Mouse (Mus musculus): ENCODE measurements around the gene B3gnt3. TPM values are rescaled to one million over a fixed set of nuclear protein-coding genes. Genes with fewer than 3 reads are reported as not detected.

B3gnt3 gene
- polyA plus RNA-seq, 1 experiment from 2014 or later, result 4.3 TPM

DNA sequence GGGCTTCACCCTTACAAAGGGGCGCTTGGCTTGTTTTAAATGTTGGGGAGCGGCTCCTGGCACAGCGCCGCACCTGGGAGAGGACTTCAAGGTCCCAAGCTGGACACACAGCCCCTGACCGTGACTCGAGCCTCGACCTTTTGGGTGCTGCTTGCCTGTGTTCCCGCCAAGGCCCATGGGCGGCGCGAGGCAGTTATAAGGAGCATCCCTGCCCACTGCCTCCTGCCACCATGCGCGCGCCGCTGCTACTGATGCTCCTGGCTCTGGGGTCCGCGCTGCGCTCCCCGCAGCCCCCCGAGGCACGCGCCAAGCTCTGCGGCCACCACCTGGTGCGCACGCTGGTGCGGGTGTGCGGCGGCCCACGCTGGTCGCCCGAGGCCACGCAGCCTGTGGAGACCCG, 12.6 kb downstream of the B3gnt3 start, which contains the start of gene Insl3:
Gene Insl3, plus strand, starts transcription at position 187 of the 400 bp plus-strand sequence.
- WGBS, result 15% methylated on average over 33 of the region's 33 CpGs
- ATAC-seq (replicated peaks; ENCODE audit: low FRiP score, low read depth), result no peak
- TF ChIP-seq CTCF (IDR thresholded peaks at IDR 0.05; ENCODE audit: low read depth), result no peak
- peaks cover 97% of the 10 kb centered on the region for H3K27me3 ChIP-seq (ENCODE audit: insufficient read depth, low read length)
- peaks cover 20% of the 10 kb centered on the region for H3K4me1 ChIP-seq (replicated peaks; ENCODE audit: insufficient read depth, low read length)
- no peak within 1 kb of the TSS for H3K27ac ChIP-seq
- H3K36me3 ChIP-seq (ENCODE audit: insufficient read depth, low read length), result no peaks in the 10 kb centered on the region
- no peak within 1 kb of the TSS for H3K9ac ChIP-seq (ENCODE audit: low read depth, low read length)
- H3K9me3 ChIP-seq (replicated peaks; ENCODE audit: low read length), result no peaks in the 10 kb centered on the region
- no peak within 1 kb of the TSS for H3K4me2 ChIP-seq (ENCODE audit: low read length)
- H3K4me3 ChIP-seq (replicated peaks; ENCODE audit: low read depth, low read length), result no peak within 1 kb of the TSS
- DNase-seq (ENCODE audit: low spot score), result no peak

DNA sequence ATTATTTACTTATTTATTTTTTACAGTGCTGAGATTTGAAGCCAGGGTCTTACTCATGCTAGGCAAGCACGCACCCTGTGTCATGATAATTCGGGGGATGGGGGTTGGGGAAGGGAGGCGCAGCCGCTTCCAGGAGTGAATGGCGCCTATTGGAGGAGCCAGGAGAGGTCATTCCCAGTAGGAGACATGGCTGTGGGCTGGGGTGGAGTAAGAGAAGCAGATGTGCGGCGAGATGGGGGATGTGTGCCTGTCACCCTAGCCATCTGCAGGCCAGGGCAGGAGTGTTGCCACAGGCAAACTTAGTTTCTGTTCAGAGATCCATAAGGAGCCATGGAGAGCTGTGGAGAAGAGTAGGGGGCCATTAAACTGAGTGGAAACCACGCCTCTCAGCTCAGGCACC, 14.0 kb downstream of the B3gnt3 start:
- no peak for ATAC-seq (replicated peaks; ENCODE audit: low FRiP score, low read depth)
- Histone ChIP-seq H3K9me3 (replicated peaks; ENCODE audit: low read length) (no peaks in the 10 kb centered on the region), H3K4me1 (replicated peaks; ENCODE audit: insufficient read depth, low read length) (peaks cover 10% of the 10 kb centered on the region), H3K27ac (no peak overlapping the region), H3K27me3 (ENCODE audit: insufficient read depth, low read length) (peaks cover 97% of the 10 kb centered on the region), H3K4me3 (replicated peaks; ENCODE audit: low read depth, low read length) (no peak overlapping the region), H3K36me3 (ENCODE audit: insufficient read depth, low read length) (no peaks in the 10 kb centered on the region), H3K9ac (ENCODE audit: low read depth, low read length) (no peak overlapping the region), H3K4me2 (ENCODE audit: low read length) (no peak overlapping the region)
- TF ChIP-seq CTCF (IDR thresholded peaks at IDR 0.05; ENCODE audit: low read depth), result no peak
- 14% methylated on average over 8 of the region's 8 CpGs for WGBS
- no peak for DNase-seq (ENCODE audit: low spot score)

DNA sequence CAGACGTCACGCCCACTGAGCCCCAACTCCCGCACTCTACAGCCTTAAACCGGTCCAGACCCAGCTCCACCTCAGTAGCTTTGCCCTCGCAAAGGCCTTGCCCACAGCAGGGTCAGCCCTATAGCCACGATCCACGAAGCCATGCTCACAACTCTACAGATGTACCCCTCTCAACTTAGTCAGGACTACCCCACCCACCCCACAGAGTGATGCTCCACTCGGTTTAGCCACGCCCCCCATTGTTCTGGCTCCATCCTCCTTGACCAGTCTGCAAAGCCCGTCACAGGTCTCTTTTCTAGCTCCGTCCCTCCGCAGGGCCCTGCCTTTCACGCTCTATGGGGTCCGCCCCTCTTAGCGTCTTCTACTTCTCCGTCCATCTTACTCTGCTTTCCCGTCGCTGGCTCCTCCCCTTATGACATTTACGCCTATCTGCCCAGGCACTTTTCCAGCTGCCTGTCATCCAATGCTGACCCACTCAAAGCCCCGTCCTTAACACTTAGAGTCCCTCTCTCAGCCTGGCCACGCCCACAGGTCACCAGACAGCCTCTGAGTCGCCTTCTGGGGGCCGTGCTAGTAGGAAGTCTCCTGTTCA, 15.3 kb downstream of the B3gnt3 start:
- H3K36me3 ChIP-seq (ENCODE audit: insufficient read depth, low read length), result no peaks in the 10 kb centered on the region
- no peak for TF ChIP-seq CTCF (IDR thresholded peaks at IDR 0.05; ENCODE audit: low read depth)
- peak; percentile 48 for ATAC-seq (replicated peaks; ENCODE audit: low FRiP score, low read depth)
- H3K4me3 ChIP-seq (replicated peaks; ENCODE audit: low read depth, low read length), result peak overlapping the region; percentile 18
- WGBS, result 8% methylated on average over 23 of the region's 23 CpGs
- H3K9ac ChIP-seq (ENCODE audit: low read depth, low read length), result no peak overlapping the region
- peak overlapping the region; percentile 36 for H3K4me2 ChIP-seq (ENCODE audit: low read length)
- H3K27ac ChIP-seq, result no peak overlapping the region
- peaks cover 10% of the 10 kb centered on the region for H3K4me1 ChIP-seq (replicated peaks; ENCODE audit: insufficient read depth, low read length)
- peaks cover 99% of the 10 kb centered on the region for H3K27me3 ChIP-seq (ENCODE audit: insufficient read depth, low read length)
- H3K9me3 ChIP-seq (replicated peaks; ENCODE audit: low read length), result no peaks in the 10 kb centered on the region
- DNase-seq (ENCODE audit: low spot score), result peak; percentile 71

DNA sequence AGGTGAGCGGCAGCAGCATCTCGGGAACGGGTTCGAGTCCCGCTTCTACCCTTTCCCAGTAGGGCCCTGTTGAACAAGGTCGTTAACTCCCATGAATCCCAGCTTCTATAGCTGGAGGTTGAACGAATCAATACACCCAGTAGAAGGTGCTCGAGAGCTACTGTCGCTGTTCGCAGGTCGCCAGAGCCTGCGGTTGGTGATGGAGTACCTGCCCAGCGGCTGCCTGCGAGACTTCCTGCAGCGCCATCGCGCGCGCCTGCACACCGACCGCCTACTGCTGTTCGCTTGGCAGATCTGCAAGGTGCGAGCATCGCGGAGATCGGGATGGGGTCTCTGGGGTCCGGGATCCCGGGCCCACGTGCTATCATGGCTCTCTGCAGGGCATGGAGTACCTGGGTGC, 16.0 kb downstream of the B3gnt3 start:
- no peak; the same call in 1 of the 2 replicates for TF ChIP-seq CTCF (IDR thresholded peaks at IDR 0.05; ENCODE audit: low read depth)
- Histone ChIP-seq H3K4me3 (replicated peaks; ENCODE audit: low read depth, low read length) (peak overlapping the region; percentile 18; the same call in 1 of the 2 replicates), H3K4me2 (ENCODE audit: low read length) (peak overlapping the region; percentile 36), H3K9me3 (replicated peaks; ENCODE audit: low read length) (no peaks in the 10 kb centered on the region), H3K27me3 (ENCODE audit: insufficient read depth, low read length) (peaks cover 98% of the 10 kb centered on the region), H3K27ac (no peak overlapping the region), H3K4me1 (replicated peaks; ENCODE audit: insufficient read depth, low read length) (peaks cover 12% of the 10 kb centered on the region), H3K36me3 (ENCODE audit: insufficient read depth, low read length) (no peaks in the 10 kb centered on the region), H3K9ac (ENCODE audit: low read depth, low read length) (no peak overlapping the region)
- WGBS, result 13% methylated on average over 29 of the region's 29 CpGs
- DNase-seq (ENCODE audit: low spot score), result no peak
- no peak for ATAC-seq (replicated peaks; ENCODE audit: low FRiP score, low read depth)

DNA sequence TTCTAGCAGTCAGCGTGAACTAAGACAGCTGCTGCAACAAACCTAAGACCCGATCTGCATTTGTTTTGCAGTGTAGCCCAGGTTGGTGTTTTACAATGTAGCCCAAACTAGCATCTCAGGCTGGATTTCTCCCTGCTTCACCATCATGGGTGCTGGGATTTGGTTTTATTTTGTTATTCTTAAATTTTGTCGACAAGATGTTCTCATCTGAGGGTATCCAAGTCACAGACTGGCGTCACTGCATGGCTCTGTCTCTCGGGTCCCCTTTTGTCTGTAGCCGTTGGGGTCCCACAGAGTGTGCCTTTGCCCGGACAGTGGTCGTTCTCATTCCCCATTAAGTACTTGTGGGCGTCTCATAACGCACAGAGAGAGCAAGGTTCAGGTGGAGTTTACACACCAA, 16.9 kb downstream of the B3gnt3 start:
- H3K27me3 ChIP-seq (ENCODE audit: insufficient read depth, low read length), result peaks cover 94% of the 10 kb centered on the region
- H3K4me1 ChIP-seq (replicated peaks; ENCODE audit: insufficient read depth, low read length), result peaks cover 18% of the 10 kb centered on the region
- no peak for DNase-seq (ENCODE audit: low spot score)
- no peak overlapping the region for H3K27ac ChIP-seq
- H3K9ac ChIP-seq (ENCODE audit: low read depth, low read length), result no peak overlapping the region
- H3K4me2 ChIP-seq (ENCODE audit: low read length), result no peak overlapping the region
- H3K36me3 ChIP-seq (ENCODE audit: insufficient read depth, low read length), result no peaks in the 10 kb centered on the region
- WGBS, result 30% methylated on average over 10 of the region's 10 CpGs
- H3K4me3 ChIP-seq (replicated peaks; ENCODE audit: low read depth, low read length), result no peak overlapping the region
- no peaks in the 10 kb centered on the region for H3K9me3 ChIP-seq (replicated peaks; ENCODE audit: low read length)
- no peak for TF ChIP-seq CTCF (IDR thresholded peaks at IDR 0.05; ENCODE audit: low read depth)
- no peak for ATAC-seq (replicated peaks; ENCODE audit: low FRiP score, low read depth)

DNA sequence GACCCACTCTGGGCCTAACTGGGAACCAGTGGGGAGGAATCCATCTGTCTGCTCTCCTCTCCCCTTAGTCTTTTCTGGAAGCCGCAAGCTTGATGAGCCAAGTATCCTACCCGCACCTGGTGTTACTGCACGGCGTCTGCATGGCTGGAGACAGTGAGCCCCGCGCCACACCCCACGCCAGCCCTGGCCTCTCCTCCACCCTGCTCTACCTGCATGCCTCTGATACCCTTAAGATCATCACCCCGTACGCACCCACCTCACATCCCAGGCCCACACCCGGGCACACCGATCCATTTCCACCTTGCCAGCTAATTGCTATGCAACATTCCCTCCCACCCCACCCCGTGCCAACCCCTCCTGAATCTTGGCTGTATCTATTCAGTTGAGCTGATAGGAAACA, 18.8 kb downstream of the B3gnt3 start:
- no peak for ATAC-seq (replicated peaks; ENCODE audit: low FRiP score, low read depth)
- TF ChIP-seq CTCF (IDR thresholded peaks at IDR 0.05; ENCODE audit: low read depth), result no peak
- Histone ChIP-seq H3K9ac (ENCODE audit: low read depth, low read length) (no peak overlapping the region), H3K4me2 (ENCODE audit: low read length) (no peak overlapping the region), H3K4me1 (replicated peaks; ENCODE audit: insufficient read depth, low read length) (peaks cover 22% of the 10 kb centered on the region), H3K27me3 (ENCODE audit: insufficient read depth, low read length) (peaks cover 87% of the 10 kb centered on the region), H3K27ac (no peak overlapping the region), H3K4me3 (replicated peaks; ENCODE audit: low read depth, low read length) (no peak overlapping the region), H3K36me3 (ENCODE audit: insufficient read depth, low read length) (no peaks in the 10 kb centered on the region), H3K9me3 (replicated peaks; ENCODE audit: low read length) (no peaks in the 10 kb centered on the region)
- no peak for DNase-seq (ENCODE audit: low spot score)
- 75% methylated on average over 12 of the region's 12 CpGs for WGBS

All from kidney, postnatal 0 days (tissue).